Mouse (Mus musculus) monocyte, adult 5-6 weeks (primary cell): ENCODE results near the gene Rpl41. TPM values are rescaled to one million over a fixed set of nuclear protein-coding genes. Genes with fewer than 3 reads are reported as not detected.
A peak's percentile ranks its signal among the peaks of the same experiment; 100 is the strongest.

Source experiments
- ATAC-seq: fragments of 153-309, 156-312 bp; replicated peaks from 2 replicates; pipeline ENCODE4 v1.8.0; 2017; ENCODE audit warnings: mild to moderate bottlenecking; ENCODE audit not compliant: low TSS enrichment, insufficient number of reproducible peaks, severe bottlenecking, poor library complexity, low FRiP score
- total RNA-seq: library from RNA; stranded (forward); fragments of 200-1000, 200-491, 200-594 nt; gene quantifications from 3 replicates; pipeline ENCODE4 v1.2.3, GENCODE M21; 2017

Gene Rpl41
- total RNA-seq, result 2,103 to 2,260 TPM (median 2,168 TPM) in 3 replicates

- peak; percentile 83 for ATAC-seq
Observed at GRCm38 (mm10) chr10:128548947-128549681, at the start of gene Rpl41. TSS of gene Rpl41 (minus strand) at chr10:128549305.

GRCm38 (mm10) chr10:128598476-128598875, 49.4 kb upstream of the Rpl41 start:
- no peak for ATAC-seq

- no peak for ATAC-seq
Observed at GRCm38 (mm10) chr10:128592797-128593196, 43.7 kb upstream of the Rpl41 start.

- ATAC-seq, result no peak
Observed at GRCm38 (mm10) chr10:128591436-128591835, 42.3 kb upstream of the Rpl41 start.

- peak; percentile 42; the same call in 1 of the 2 replicates for ATAC-seq
Observed at GRCm38 (mm10) chr10:128590193-128590690, 41.1 kb upstream of the Rpl41 start.

GRCm38 (mm10) chr10:128589464-128590192, 40.5 kb upstream of the Rpl41 start, which contains the start of gene Erbb3:
TSS of gene Erbb3 (minus strand) at chr10:128589652.
- no peak; the same call in 1 of the 2 replicates for ATAC-seq

- no peak for ATAC-seq
Observed at GRCm38 (mm10) chr10:128588775-128589463, 39.8 kb upstream of the Rpl41 start.

- no peak for ATAC-seq
Observed at GRCm38 (mm10) chr10:128588136-128588535, 39.0 kb upstream of the Rpl41 start.

- no peak for ATAC-seq
Observed at GRCm38 (mm10) chr10:128587697-128588096, 38.6 kb upstream of the Rpl41 start.

GRCm38 (mm10) chr10:128587120-128587519, 38.0 kb upstream of the Rpl41 start:
- no peak for ATAC-seq

GRCm38 (mm10) chr10:128586546-128586945, 37.4 kb upstream of the Rpl41 start:
- no peak for ATAC-seq

GRCm38 (mm10) chr10:128584386-128584785, 35.3 kb upstream of the Rpl41 start:
- no peak for ATAC-seq

- ATAC-seq, result no peak
Observed at GRCm38 (mm10) chr10:128583644-128584043, 34.5 kb upstream of the Rpl41 start.

GRCm38 (mm10) chr10:128579731-128580130, 30.6 kb upstream of the Rpl41 start:
- no peak for ATAC-seq

GRCm38 (mm10) chr10:128579298-128579697, 30.2 kb upstream of the Rpl41 start:
- ATAC-seq, result no peak

- no peak for ATAC-seq
Observed at GRCm38 (mm10) chr10:128578330-128578729, 29.2 kb upstream of the Rpl41 start.

GRCm38 (mm10) chr10:128575063-128575462, 26.0 kb upstream of the Rpl41 start:
- ATAC-seq, result no peak

GRCm38 (mm10) chr10:128565788-128566531, 16.9 kb upstream of the Rpl41 start, which contains the start of gene Pa2g4:
TSS of gene Pa2g4 (minus strand) at chr10:128565987.
- peak; percentile 93 for ATAC-seq
